Mouse (Mus musculus) bone marrow, adult 2 months (tissue): ENCODE results near the gene Fmnl3.

Source experiments
- CTCF ChIP-seq: fragments of 200-500 bp; IDR thresholded peaks from 2 replicates; pipeline ENCODE4 v1.5.1; 2011; ENCODE audit warnings: low read length, control low read depth; ENCODE audit not compliant: control insufficient read depth, insufficient read depth
- POLR2A ChIP-seq: fragments of 200-500 bp; IDR thresholded peaks from 2 replicates; pipeline ENCODE4 v1.6.1; 2011; ENCODE audit warnings: low read depth, mild to moderate bottlenecking, control low read depth, low read length, borderline replicate concordance; ENCODE audit not compliant: control insufficient read depth

DNA sequence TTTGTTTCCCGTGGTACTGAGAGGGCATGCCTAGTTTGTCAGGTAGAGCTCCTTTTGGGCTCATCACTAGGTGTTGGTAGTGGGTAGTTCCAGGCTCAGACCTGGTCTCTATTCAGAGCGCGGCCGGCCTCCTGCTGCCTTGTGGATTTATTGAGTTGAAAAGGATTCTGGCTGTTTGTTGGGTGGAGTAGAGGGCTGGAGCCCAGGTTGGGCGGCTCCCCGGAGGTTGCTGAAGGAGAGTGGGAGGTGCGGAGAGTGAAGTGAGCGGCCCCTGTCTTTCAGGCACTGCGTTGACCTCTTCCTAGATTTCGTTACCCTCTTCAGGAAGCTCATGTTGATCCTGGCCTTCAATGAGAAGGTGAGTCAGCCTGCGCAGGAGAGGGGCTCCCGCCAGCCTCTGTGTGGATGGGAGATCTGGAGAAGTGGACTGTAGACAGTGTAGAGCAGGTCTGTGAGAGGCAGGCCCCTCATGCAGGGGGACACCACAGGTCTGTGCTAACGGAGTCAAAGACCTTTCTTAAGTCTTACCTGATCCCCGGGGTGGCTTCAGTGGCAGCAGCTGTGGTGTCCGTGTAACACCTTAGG lies 36.8 kb upstream of the Fmnl3 start:
- TF ChIP-seq CTCF (no peak), POLR2A (no peak)
